Mouse (Mus musculus): ENCODE data around the gene Kctd15. TPM values are rescaled to one million over a fixed set of nuclear protein-coding genes. Genes with fewer than 3 reads are reported as not detected.

The Kctd15 gene
- 13.6 and 15.9 TPM in 2 replicates for polyA plus RNA-seq (2014; fragmentation: Nextera tagmentation; extraction: Ambion mirVana)

GRCm38 (mm10) chr7:34656632-34657031, at the start of gene Kctd15:
Gene Kctd15 (minus strand): TSS chr7:34656732.
- Histone ChIP-seq H3K9me3 (ENCODE audit: control insufficient read depth, low read length) (no peaks in the 10 kb centered on the region), H3K36me3 (ENCODE audit: control insufficient read depth, insufficient read depth, low read length) (no peaks in the 10 kb centered on the region), H3K9ac (ENCODE audit: low read length) (peak within 1 kb of the TSS; percentile 98), H3K4me1 (ENCODE audit: control insufficient read depth, insufficient read depth, low read length) (peaks cover 15% of the 10 kb centered on the region), H3K4me3 (ENCODE audit: low read depth, low read length) (peak within 1 kb of the TSS; percentile 81), H3K4me2 (peak within 1 kb of the TSS; percentile 88), H3K27me3 (ENCODE audit: control insufficient read depth, insufficient read depth, low read length) (no peaks in the 10 kb centered on the region), H3K27ac (ENCODE audit: low read depth, low read length) (peak within 1 kb of the TSS; percentile 100)
- ATAC-seq (ENCODE audit: low FRiP score) (no peak), DNase-seq (ENCODE audit: low spot score, missing footprints) (no peak)
- 69% methylated on average over 5 of the region's 5 CpGs for whole genome bisulfite sequencing

GRCm38 (mm10) chr7:34704401-34704800, 47.9 kb upstream of the Kctd15 start:
- no peak overlapping the region for H3K27ac ChIP-seq (ENCODE audit: low read depth, low read length)

GRCm38 (mm10) chr7:34703437-34703836, 46.9 kb upstream of the Kctd15 start:
- Histone ChIP-seq H3K4me1 (ENCODE audit: control insufficient read depth, insufficient read depth, low read length) (no peaks in the 10 kb centered on the region), H3K4me3 (ENCODE audit: low read depth, low read length) (no peak overlapping the region), H3K9ac (ENCODE audit: low read length) (no peak overlapping the region), H3K27ac (ENCODE audit: low read depth, low read length) (no peak overlapping the region), H3K4me2 (no peak overlapping the region), H3K36me3 (ENCODE audit: control insufficient read depth, insufficient read depth, low read length) (no peaks in the 10 kb centered on the region), H3K9me3 (ENCODE audit: control insufficient read depth, low read length) (no peaks in the 10 kb centered on the region), H3K27me3 (ENCODE audit: control insufficient read depth, insufficient read depth, low read length) (no peaks in the 10 kb centered on the region)
- DNase-seq (ENCODE audit: low spot score, missing footprints), result no peak
- ATAC-seq (ENCODE audit: low FRiP score), result no peak
- WGBS, result 58% methylated on average over 4 of the region's 4 CpGs

More at GRCm38 (mm10) chr7:34704401-34704800, 47.9 kb upstream of the Kctd15 start:
- 44% methylated on average over 4 of the region's 4 CpGs for WGBS
- Histone ChIP-seq H3K9me3 (ENCODE audit: control insufficient read depth, low read length) (no peaks in the 10 kb centered on the region), H3K4me2 (no peak overlapping the region), H3K36me3 (ENCODE audit: control insufficient read depth, insufficient read depth, low read length) (no peaks in the 10 kb centered on the region), H3K27me3 (ENCODE audit: control insufficient read depth, insufficient read depth, low read length) (no peaks in the 10 kb centered on the region), H3K4me3 (ENCODE audit: low read depth, low read length) (no peak overlapping the region), H3K4me1 (ENCODE audit: control insufficient read depth, insufficient read depth, low read length) (no peaks in the 10 kb centered on the region), H3K9ac (ENCODE audit: low read length) (no peak overlapping the region)
- DNase-seq (ENCODE audit: low spot score, missing footprints), result no peak
- no peak for ATAC-seq (ENCODE audit: low FRiP score)

DNA sequence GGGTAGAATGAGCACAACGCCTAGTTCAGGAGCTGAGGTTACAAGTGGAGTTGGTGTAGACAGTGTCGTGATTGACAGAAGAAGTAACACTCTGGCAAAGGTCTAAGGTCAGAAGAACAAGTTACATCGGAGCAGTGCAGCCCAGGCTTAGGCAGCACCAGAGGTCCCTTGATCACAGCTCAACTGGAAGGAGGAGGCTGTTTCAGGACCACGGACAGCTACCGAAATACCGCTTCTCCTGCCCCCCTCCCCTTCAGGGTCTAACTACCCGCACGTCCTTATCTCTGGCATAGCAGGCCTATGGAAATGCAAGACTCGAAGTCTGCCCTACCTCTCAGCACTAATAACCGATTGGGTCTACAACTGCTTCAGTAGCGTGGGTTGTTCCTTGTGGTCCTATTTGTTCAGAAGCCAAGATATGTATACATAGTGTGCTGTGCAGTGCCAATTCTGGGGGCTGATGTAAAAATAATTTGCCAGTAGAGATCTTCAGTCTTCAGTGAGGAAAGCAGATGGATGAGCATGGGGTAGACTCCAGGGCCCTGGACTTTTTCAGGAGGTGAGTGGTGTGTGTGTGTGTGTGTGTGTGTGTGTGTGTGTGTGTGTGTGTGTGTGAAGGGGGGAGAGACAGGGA, 46.3 kb upstream of the Kctd15 start:
- no peaks in the 10 kb centered on the region for H3K27me3 ChIP-seq (ENCODE audit: control insufficient read depth, insufficient read depth, low read length)
- WGBS, result 20% methylated on average over 11 of the region's 11 CpGs
- no peaks in the 10 kb centered on the region for H3K36me3 ChIP-seq (ENCODE audit: control insufficient read depth, insufficient read depth, low read length)
- no peak for ATAC-seq (ENCODE audit: low FRiP score)
- H3K9me3 ChIP-seq (ENCODE audit: control insufficient read depth, low read length), result no peaks in the 10 kb centered on the region
- H3K4me3 ChIP-seq (ENCODE audit: low read depth, low read length), result no peak overlapping the region
- H3K4me2 ChIP-seq, result no peak overlapping the region
- H3K4me1 ChIP-seq (ENCODE audit: control insufficient read depth, insufficient read depth, low read length), result no peaks in the 10 kb centered on the region
- peak; percentile 92 for DNase-seq (ENCODE audit: low spot score, missing footprints)
- no peak overlapping the region for H3K9ac ChIP-seq (ENCODE audit: low read length)
- no peak overlapping the region for H3K27ac ChIP-seq (ENCODE audit: low read depth, low read length)

DNA sequence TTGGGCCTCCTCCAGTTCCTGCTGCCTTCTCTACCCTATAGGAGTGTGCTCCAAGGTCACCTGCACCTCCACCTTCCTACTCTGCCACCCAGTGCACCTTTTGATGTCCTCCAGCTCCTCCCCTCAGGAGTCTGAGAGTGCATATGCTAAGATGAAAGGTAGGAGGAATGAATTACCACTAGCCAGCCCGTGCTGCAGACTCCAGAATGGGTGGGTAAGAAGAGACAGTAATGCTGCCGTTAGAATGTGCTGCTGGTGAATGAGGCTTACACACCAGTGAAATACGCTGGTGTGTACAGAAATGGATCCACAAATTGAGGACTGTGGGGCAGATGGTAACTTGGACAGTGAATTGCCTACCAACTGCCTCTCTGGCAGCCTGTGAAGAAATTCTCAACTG, 43.4 kb upstream of the Kctd15 start:
- no peak overlapping the region for H3K27ac ChIP-seq (ENCODE audit: low read depth, low read length)
- H3K9ac ChIP-seq (ENCODE audit: low read length), result no peak overlapping the region
- H3K4me1 ChIP-seq (ENCODE audit: control insufficient read depth, insufficient read depth, low read length), result no peaks in the 10 kb centered on the region
- H3K4me3 ChIP-seq (ENCODE audit: low read depth, low read length), result no peak overlapping the region
- ATAC-seq (ENCODE audit: low FRiP score) (no peak), DNase-seq (ENCODE audit: low spot score, missing footprints) (no peak)
- 79% methylated on average over 3 of the region's 3 CpGs for WGBS
- no peak overlapping the region for H3K4me2 ChIP-seq
- no peaks in the 10 kb centered on the region for H3K36me3 ChIP-seq (ENCODE audit: control insufficient read depth, insufficient read depth, low read length)
- no peaks in the 10 kb centered on the region for H3K27me3 ChIP-seq (ENCODE audit: control insufficient read depth, insufficient read depth, low read length)
- no peaks in the 10 kb centered on the region for H3K9me3 ChIP-seq (ENCODE audit: control insufficient read depth, low read length)

DNA sequence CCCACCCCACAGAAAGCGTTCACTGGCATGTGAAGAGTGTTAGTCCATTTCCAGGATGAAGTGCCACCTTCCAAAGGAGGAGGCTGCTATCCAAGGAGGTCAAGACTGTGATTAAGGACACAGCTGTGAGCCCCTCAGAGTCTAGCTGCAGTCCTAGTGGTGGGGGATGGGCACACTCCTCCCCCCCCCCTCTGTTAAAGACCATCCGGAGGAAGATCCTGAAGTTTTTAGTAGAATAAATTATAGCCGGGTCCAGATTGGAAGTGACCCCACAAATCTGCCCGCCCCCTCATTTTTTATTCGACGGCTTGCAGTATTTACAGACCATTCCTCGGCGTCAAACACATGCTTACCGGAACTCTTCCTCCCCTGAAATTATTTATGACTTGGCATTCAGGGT, 41.7 kb upstream of the Kctd15 start:
- no peaks in the 10 kb centered on the region for H3K9me3 ChIP-seq (ENCODE audit: control insufficient read depth, low read length)
- ATAC-seq (ENCODE audit: low FRiP score) (no peak), DNase-seq (ENCODE audit: low spot score, missing footprints) (no peak)
- no peaks in the 10 kb centered on the region for H3K27me3 ChIP-seq (ENCODE audit: control insufficient read depth, insufficient read depth, low read length)
- H3K4me3 ChIP-seq (ENCODE audit: low read depth, low read length), result no peak overlapping the region
- no peak overlapping the region for H3K4me2 ChIP-seq
- WGBS, result 89% methylated on average over 9 of the region's 9 CpGs
- H3K9ac ChIP-seq (ENCODE audit: low read length), result no peak overlapping the region
- H3K27ac ChIP-seq (ENCODE audit: low read depth, low read length), result no peak overlapping the region
- no peaks in the 10 kb centered on the region for H3K36me3 ChIP-seq (ENCODE audit: control insufficient read depth, insufficient read depth, low read length)
- no peaks in the 10 kb centered on the region for H3K4me1 ChIP-seq (ENCODE audit: control insufficient read depth, insufficient read depth, low read length)

DNA sequence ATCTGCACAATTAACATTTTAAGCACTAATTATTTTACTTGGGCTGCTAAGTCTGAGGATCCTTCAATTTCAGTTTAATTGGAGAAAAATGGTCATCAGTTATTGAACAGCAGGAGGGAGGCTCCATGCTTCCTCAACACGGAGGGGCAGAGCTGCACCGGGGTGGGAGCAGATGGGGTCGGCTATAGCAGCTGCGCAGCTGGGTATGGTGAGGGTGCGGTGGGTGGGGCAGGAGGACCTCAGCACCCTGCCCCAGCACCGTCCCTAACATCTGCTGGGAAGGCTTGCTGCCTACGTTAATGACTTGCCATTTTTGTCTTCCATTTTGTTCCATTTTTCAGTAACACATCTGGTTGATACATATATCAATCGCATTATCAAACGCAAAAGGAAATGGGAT, 39.6 kb upstream of the Kctd15 start:
- no peak overlapping the region for H3K4me2 ChIP-seq
- 68% methylated on average over 9 of the region's 9 CpGs for WGBS
- DNase-seq (ENCODE audit: low spot score, missing footprints) (no peak), ATAC-seq (ENCODE audit: low FRiP score) (peak; percentile 60; the same call in 1 of the 2 replicates)
- H3K9me3 ChIP-seq (ENCODE audit: control insufficient read depth, low read length), result no peaks in the 10 kb centered on the region
- peak overlapping the region; percentile 55; the same call in 1 of the 2 replicates for H3K27ac ChIP-seq (ENCODE audit: low read depth, low read length)
- H3K4me3 ChIP-seq (ENCODE audit: low read depth, low read length), result no peak overlapping the region
- no peak overlapping the region for H3K9ac ChIP-seq (ENCODE audit: low read length)
- peaks cover 9% of the 10 kb centered on the region for H3K4me1 ChIP-seq (ENCODE audit: control insufficient read depth, insufficient read depth, low read length)
- no peaks in the 10 kb centered on the region for H3K27me3 ChIP-seq (ENCODE audit: control insufficient read depth, insufficient read depth, low read length)
- H3K36me3 ChIP-seq (ENCODE audit: control insufficient read depth, insufficient read depth, low read length), result no peaks in the 10 kb centered on the region

DNA sequence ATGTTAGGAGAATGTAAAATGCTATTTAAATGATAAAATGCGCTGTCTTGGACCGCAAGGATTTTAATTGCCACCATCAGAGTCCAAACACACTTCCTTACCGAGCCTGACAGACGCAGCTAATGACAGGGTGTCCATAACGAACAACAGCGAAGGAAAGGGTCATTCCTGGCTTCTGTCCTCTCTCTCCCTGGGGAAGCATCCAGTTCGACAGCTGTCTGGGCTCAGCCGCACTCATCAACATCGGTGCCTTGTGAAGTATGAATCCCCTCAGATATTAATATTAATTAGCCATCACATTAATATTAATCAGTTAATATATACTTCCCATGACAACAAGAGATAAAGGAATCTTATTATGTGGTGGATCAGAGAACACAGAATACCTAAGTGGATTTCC, 38.4 kb upstream of the Kctd15 start:
- H3K9me3 ChIP-seq (ENCODE audit: control insufficient read depth, low read length), result no peaks in the 10 kb centered on the region
- peaks cover 15% of the 10 kb centered on the region for H3K4me1 ChIP-seq (ENCODE audit: control insufficient read depth, insufficient read depth, low read length)
- H3K9ac ChIP-seq (ENCODE audit: low read length), result no peak overlapping the region
- no peak overlapping the region for H3K4me3 ChIP-seq (ENCODE audit: low read depth, low read length)
- peak overlapping the region; percentile 32; the same call in 1 of the 2 replicates for H3K27ac ChIP-seq (ENCODE audit: low read depth, low read length)
- DNase-seq (ENCODE audit: low spot score, missing footprints) (no peak), ATAC-seq (ENCODE audit: low FRiP score) (peak; percentile 67)
- H3K36me3 ChIP-seq (ENCODE audit: control insufficient read depth, insufficient read depth, low read length), result no peaks in the 10 kb centered on the region
- no peaks in the 10 kb centered on the region for H3K27me3 ChIP-seq (ENCODE audit: control insufficient read depth, insufficient read depth, low read length)
- 61% methylated on average over 9 of the region's 9 CpGs for WGBS
- no peak overlapping the region for H3K4me2 ChIP-seq

GRCm38 (mm10) chr7:34693916-34694315, 37.4 kb upstream of the Kctd15 start:
- Histone ChIP-seq H3K9ac (ENCODE audit: low read length) (no peak overlapping the region), H3K4me2 (no peak overlapping the region), H3K27me3 (ENCODE audit: control insufficient read depth, insufficient read depth, low read length) (no peaks in the 10 kb centered on the region), H3K36me3 (ENCODE audit: control insufficient read depth, insufficient read depth, low read length) (no peaks in the 10 kb centered on the region), H3K4me1 (ENCODE audit: control insufficient read depth, insufficient read depth, low read length) (peaks cover 15% of the 10 kb centered on the region), H3K4me3 (ENCODE audit: low read depth, low read length) (no peak overlapping the region), H3K9me3 (ENCODE audit: control insufficient read depth, low read length) (no peaks in the 10 kb centered on the region), H3K27ac (ENCODE audit: low read depth, low read length) (no peak overlapping the region)
- ATAC-seq (ENCODE audit: low FRiP score) (no peak), DNase-seq (ENCODE audit: low spot score, missing footprints) (no peak)
- WGBS, result 96% methylated on average over 13 of the region's 13 CpGs

Measured in midbrain, embryonic 11.5 days (tissue).